Mouse (Mus musculus) liver, embryonic 11.5 days (tissue): ENCODE results near the gene Smim24. TPM values are rescaled to one million over a fixed set of nuclear protein-coding genes. Genes with fewer than 3 reads are reported as not detected.

Experiments
- ATAC-seq: fragments of 200-750 bp; cut with Nextera tagmentation; replicated peaks from 2 replicates; pipeline ENCODE4 v1.8.0; 2017; ENCODE audit warnings: moderate number of reproducible peaks, mild to moderate bottlenecking, moderate TSS enrichment, moderate library complexity; ENCODE audit not compliant: low FRiP score
- DNase-seq: peaks from one replicate; pipeline ENCODE4 v3.0.0-alpha.2; 2017; ENCODE audit warnings: low spot score
- H3K27ac ChIP-seq: fragments of 300-500 bp; sonication (generic); 2 replicates; pipeline ENCODE4 v1.5.1; 2014; ENCODE audit warnings: mild to moderate bottlenecking, low read depth, low read length, control low read depth
- H3K27me3 ChIP-seq: fragments of 300-500 bp; sonication (generic); replicated peaks from 2 replicates; pipeline ENCODE4 v1.6.1; 2014; ENCODE audit warnings: low read length, mixed read lengths; ENCODE audit not compliant: control insufficient read depth, insufficient read depth
- H3K36me3 ChIP-seq: fragments of 300-500 bp; sonication (generic); 2 replicates; pipeline ENCODE4 v1.6.1; 2014; ENCODE audit warnings: mild to moderate bottlenecking, low read length, moderate library complexity, mixed read lengths; ENCODE audit not compliant: control insufficient read depth, insufficient read depth
- H3K4me1 ChIP-seq: fragments of 300-500 bp; sonication (generic); replicated peaks from 2 replicates; pipeline ENCODE4 v1.6.1; 2014; ENCODE audit warnings: low read length, mixed read lengths; ENCODE audit not compliant: control insufficient read depth, insufficient read depth
- H3K4me2 ChIP-seq: fragments of 300-500 bp; sonication (generic); 2 replicates; pipeline ENCODE4 v1.6.1; 2014; ENCODE audit warnings: mild to moderate bottlenecking, control low read depth, moderate library complexity
- H3K4me3 ChIP-seq: fragments of 300-500 bp; sonication (generic); 2 replicates; pipeline ENCODE4 v1.5.1; 2014; ENCODE audit warnings: low read depth, low read length, control low read depth
- H3K9ac ChIP-seq: fragments of 300-500 bp; sonication (generic); 2 replicates; pipeline ENCODE4 v1.6.1; 2014; ENCODE audit warnings: low read depth, low read length, control low read depth
- H3K9me3 ChIP-seq: fragments of 300-500 bp; sonication (generic); 2 replicates; pipeline ENCODE4 v1.6.1; 2016; ENCODE audit warnings: low read length, inconsistent platforms, mixed read lengths; ENCODE audit not compliant: control insufficient read depth
- WGBS: fragments of 180-500 bp; shearing (Covaris S2); extraction: QIAGEN DNeasy Blood & Tissue Kit; methylation state at CpG from one replicate; pipeline ENCODE4 v1.1.7; 2014; 5-methylcytosine and 5-hydroxymethylcytosine counted together
- polyA plus RNA-seq: library from polyadenylated mRNA; unstranded; fragments of >200 nt; fragmentation: Nextera tagmentation; extraction: Ambion mirVana; gene quantifications from 2 replicates; pipeline ENCODE4 v1.2.1, GENCODE M21; 2014

The Smim24 gene
- polyA plus RNA-seq, 1 experiment from 2014 or later = 4.5 TPM

DNA sequence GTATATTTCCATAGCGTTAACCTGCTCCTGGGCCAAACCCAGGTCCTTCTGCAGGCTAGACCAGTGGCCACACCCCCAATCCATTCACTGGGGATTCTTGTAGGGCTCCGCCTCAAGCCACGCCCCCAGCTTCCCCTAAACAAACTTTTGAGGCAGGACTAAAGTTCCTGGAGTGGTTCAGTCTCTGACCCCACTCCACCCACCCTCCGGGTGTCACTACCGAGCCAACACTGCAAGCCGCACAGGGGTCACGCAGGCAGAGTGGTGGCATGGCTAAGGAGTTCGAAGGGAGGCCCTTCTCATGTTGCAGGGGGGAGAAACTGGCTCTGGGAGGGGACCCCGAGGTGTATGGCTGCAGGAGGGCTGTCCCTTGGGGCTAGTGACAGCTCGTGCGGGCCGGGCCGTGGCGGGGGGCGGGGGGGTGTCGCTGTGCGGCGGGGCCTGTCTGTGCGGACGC, 36.8 kb downstream of the Smim24 start:
- peak; percentile 58 for ATAC-seq
- peaks cover 56% of the 10 kb centered on the region for H3K27me3 ChIP-seq
- H3K9ac ChIP-seq = peak overlapping the region; percentile 74
- peaks cover 23% of the 10 kb centered on the region for H3K4me1 ChIP-seq
- under 1% methylated on average over 17 of the region's 20 CpGs for WGBS
- peak overlapping the region; percentile 82 for H3K27ac ChIP-seq
- DNase-seq = peak; percentile 83
- no peaks in the 10 kb centered on the region for H3K9me3 ChIP-seq
- H3K36me3 ChIP-seq = no peaks in the 10 kb centered on the region
- peak overlapping the region; percentile 92 for H3K4me2 ChIP-seq
- H3K4me3 ChIP-seq = peak overlapping the region; percentile 80

DNA sequence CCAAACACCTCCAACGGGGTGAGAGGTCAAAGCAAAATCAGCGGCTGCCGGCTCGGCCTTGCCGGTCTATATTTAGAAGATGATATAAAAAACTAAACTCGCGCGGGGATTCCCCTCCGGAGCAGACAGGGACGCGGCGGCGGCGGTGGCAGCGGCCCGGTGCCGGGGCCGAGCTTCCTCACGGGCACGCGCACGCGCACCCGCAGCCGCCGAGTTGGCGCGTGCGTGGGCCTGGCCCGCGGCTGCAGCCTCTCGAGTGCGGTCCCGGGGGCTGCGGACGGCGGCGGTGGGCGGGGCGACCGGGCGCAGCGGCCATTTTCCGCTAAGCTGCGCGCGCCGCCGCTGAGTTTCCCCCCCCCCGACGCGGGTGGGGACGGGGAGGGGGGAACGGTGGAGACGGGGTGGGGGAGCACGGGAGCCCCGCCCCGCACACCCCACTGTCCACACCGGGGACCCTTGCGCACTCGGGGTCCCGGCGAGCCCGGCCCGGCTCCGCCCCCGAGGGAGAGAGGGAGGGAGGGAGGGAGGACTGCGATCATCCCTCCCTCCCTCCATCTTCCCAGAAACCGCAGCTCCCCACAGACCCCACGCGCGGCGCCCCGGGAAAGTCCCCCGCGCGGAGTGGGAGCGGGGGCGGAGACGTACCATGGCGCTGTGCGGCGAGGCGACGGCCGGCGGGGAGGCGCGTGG, 37.4 kb downstream of the Smim24 start:
- under 1% methylated on average over 69 of the region's 89 CpGs for WGBS
- Histone ChIP-seq H3K4me3 (peak overlapping the region; percentile 80), H3K36me3 (no peaks in the 10 kb centered on the region), H3K9me3 (no peaks in the 10 kb centered on the region), H3K4me1 (peaks cover 23% of the 10 kb centered on the region), H3K9ac (peak overlapping the region; percentile 74), H3K27me3 (peaks cover 49% of the 10 kb centered on the region), H3K4me2 (peak overlapping the region; percentile 92), H3K27ac (peak overlapping the region; percentile 82)
- ATAC-seq = peak; percentile 21; the same call in 1 of the 2 replicates
- peak; percentile 82 for DNase-seq

DNA sequence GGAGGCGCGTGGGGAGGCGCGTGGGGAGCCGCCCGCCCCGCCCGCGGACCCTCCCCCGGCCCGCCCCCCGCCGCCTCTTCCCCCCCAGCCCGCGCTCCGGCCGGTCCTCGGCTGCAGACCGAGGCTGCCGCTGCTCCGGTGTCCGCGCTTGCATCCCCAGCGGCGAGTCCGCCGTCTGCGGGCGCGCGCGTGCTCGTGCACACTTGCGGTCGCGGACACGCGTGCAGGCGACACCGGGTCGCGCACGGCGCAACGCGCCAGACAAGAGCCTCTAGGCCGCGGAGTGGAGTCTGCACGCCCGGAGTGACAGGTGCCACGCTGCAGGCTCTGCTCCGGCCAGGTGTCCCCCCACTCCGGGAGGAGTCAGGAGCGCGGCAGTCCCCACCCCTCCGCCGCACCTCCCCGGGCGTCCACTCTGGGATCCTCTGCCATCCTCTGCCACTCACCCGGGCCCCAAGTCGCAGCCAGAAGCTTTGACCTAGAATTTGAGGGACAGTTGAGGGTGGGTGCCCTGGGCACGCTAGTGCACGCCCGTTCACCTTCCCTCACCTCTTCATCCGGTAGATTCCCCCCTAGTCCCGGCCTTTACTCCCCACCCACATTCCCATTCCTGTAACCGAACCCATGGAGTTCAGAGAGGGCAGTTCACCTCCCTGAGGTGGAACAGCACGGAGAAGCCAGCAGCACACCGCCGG, 38.1 kb downstream of the Smim24 start:
- DNase-seq (peak; percentile 64), ATAC-seq (no peak)
- H3K4me3 ChIP-seq = peak overlapping the region; percentile 80
- peaks cover 42% of the 10 kb centered on the region for H3K27me3 ChIP-seq
- H3K4me2 ChIP-seq = peak overlapping the region; percentile 92
- H3K9me3 ChIP-seq = no peaks in the 10 kb centered on the region
- peaks cover 23% of the 10 kb centered on the region for H3K4me1 ChIP-seq
- H3K9ac ChIP-seq = peak overlapping the region; percentile 74
- 2% methylated on average over 39 of the region's 70 CpGs for WGBS
- H3K27ac ChIP-seq = peak overlapping the region; percentile 82
- no peaks in the 10 kb centered on the region for H3K36me3 ChIP-seq

DNA sequence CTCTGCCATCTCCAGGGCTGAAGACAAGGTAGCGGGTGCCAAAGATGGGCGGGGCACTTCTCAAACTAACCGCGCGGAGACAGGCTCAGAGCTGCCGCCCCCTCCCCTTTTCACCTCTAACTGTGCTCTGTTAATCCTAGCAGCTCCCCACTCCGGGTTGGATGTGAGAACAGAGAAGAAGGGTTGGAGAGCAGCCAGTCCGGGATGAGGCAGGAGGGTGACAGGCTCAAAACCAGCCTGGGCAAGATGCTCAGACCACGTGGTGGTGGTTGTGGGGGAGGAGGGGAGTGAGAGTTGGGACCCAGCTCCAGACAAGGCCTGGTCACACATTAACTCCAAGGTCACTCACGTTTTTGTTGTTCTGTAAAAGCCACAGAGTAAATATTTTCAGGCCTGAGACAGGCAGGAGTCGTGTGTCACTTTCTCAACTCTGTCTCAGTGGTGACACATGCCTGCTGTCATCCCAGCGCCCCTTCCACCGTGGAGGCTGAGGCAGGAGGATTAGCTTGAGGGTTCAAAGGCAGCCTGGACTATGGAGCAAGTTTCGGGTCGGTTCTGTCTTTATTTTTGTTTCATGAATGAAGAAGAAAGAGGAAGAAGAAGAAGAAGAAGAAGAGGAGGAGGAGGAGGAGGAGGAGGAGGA, 38.8 kb downstream of the Smim24 start:
- Histone ChIP-seq H3K27me3 (peaks cover 35% of the 10 kb centered on the region), H3K9ac (no peak overlapping the region), H3K27ac (no peak overlapping the region), H3K36me3 (no peaks in the 10 kb centered on the region), H3K4me3 (peak overlapping the region; percentile 80), H3K4me2 (peak overlapping the region; percentile 92), H3K4me1 (peaks cover 20% of the 10 kb centered on the region), H3K9me3 (no peaks in the 10 kb centered on the region)
- DNase-seq (no peak), ATAC-seq (no peak)
- 15% methylated on average over 15 of the region's 15 CpGs for WGBS

DNA sequence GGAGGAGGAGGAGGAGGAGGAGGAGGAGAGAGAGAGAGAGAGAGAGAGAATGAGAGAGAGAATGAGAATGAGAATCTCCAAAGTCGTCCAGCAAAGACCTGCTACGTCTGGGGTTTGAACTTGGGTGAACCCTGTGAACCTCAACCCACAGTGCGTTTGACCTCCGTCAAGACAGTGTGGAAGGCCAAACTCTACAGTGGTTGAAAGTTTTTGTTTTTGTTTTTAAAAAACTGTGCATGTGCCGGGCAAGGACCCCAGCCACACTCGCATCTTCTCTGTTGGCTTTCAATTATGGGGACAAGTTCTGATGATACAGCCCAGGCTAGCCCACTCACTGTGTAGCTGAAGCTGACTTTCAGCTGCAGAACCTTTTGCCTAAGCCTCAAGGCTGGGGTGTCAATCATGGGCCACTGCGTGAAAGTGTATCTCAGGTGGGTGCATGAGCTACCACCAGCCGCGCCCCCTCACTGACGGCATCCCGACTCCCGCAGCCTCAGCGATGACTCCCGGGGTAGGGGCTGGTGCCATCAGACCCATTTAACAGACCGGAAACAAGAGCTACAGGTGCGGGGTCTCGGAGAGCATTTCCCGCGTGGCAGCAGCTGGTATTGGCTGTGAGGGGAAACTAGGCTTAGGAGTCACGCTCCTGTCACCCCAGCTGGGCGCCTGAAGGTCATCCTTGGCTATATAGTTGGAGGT, 39.5 kb downstream of the Smim24 start:
- H3K4me2 ChIP-seq = peak overlapping the region; percentile 60
- H3K4me1 ChIP-seq = peaks cover 19% of the 10 kb centered on the region
- H3K27me3 ChIP-seq = peaks cover 29% of the 10 kb centered on the region
- 61% methylated on average over 21 of the region's 21 CpGs for WGBS
- DNase-seq = peak; percentile 38
- no peak overlapping the region for H3K9ac ChIP-seq
- H3K36me3 ChIP-seq = no peaks in the 10 kb centered on the region
- no peak overlapping the region for H3K4me3 ChIP-seq
- H3K9me3 ChIP-seq = no peaks in the 10 kb centered on the region
- no peak overlapping the region for H3K27ac ChIP-seq
- no peak for ATAC-seq

DNA sequence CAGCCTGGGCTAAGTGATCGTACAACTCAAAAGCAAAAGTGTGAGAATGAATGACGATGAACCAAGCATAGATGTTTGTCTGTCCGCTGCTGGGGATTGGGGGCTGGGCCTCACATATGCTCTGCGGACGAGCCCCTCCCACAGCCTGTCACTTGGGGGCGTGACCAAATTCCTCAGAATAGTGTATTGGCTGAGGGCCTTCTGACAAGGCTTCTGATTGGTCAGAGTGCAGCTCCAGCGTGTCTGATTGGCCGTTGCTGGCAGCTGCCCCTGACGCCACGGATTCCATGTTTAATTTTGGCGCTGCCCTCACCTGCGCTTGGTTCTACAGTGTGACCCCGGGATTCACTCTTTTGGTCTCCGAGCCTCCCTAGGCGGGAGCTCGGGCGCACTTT, 40.0 kb downstream of the Smim24 start:
- peaks cover 19% of the 10 kb centered on the region for H3K4me1 ChIP-seq

DNA sequence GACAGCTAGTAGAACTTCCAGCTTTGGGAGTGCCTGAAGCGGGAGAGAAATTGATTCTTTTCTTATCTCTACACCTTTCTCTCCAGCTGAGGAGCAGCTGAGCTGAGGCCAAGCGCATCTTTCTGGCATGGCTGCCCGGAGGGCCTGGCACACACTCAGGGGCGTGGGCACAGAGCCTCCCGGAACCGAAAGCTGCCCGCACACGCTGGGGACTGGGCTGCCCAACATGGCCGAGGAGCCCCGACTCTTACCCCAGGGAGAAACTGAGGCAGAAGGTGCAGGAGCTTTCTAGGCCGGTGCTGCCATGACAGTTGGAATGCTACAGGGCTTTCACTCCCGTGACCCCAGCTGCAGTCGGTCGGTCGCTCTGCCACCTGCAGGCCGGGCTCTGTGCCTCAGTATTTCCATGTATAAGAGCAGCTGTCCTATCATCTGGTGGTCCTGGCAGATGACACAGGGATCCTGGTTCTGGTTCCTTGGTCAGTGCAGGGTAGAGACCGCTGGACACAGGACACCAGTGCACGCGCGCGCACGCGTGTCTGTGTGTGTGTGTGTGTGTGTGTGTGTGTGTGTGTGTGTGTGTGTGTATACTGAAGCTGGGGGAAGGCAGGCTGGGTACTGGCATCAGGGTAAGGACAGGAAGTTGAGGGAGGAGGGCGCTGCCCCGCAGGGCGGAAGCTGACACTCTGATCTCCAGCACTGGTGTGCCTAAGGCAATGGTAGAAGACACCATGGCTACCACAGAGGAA, 40.9 kb downstream of the Smim24 start:
- no peak for DNase-seq
- Histone ChIP-seq H3K4me2 (peak overlapping the region; percentile 60), H3K4me3 (no peak overlapping the region), H3K4me1 (peaks cover 19% of the 10 kb centered on the region), H3K27ac (no peak overlapping the region), H3K9ac (no peak overlapping the region), H3K36me3 (no peaks in the 10 kb centered on the region), H3K27me3 (peaks cover 17% of the 10 kb centered on the region), H3K9me3 (no peaks in the 10 kb centered on the region)
- no peak for ATAC-seq
- WGBS = 70% methylated on average over 26 of the region's 26 CpGs

More for the DNA sequence above, 40.0 kb downstream of the Smim24 start:
- H3K9me3 ChIP-seq = no peaks in the 10 kb centered on the region
- no peaks in the 10 kb centered on the region for H3K36me3 ChIP-seq
- peak; percentile 78 for ATAC-seq
- DNase-seq = peak; percentile 80
- no peak overlapping the region for H3K27ac ChIP-seq
- H3K27me3 ChIP-seq = peaks cover 23% of the 10 kb centered on the region
- H3K4me3 ChIP-seq = peak overlapping the region; percentile 26; the same call in 1 of the 2 replicates
- 4% methylated on average over 17 of the region's 17 CpGs for WGBS
- peak overlapping the region; percentile 60 for H3K4me2 ChIP-seq
- no peak overlapping the region for H3K9ac ChIP-seq
